Mouse (Mus musculus): ENCODE measurements around the gene Ctnnbl1. TPM values are rescaled to one million over a fixed set of nuclear protein-coding genes. Genes with fewer than 3 reads are reported as not detected.
A peak's percentile ranks its signal among the peaks of the same experiment; 100 is the strongest.

Gene Ctnnbl1
- polyA plus RNA-seq, 1 experiment from 2014 or later, result 67.4 TPM

- no peak overlapping the region for H3K4me2 ChIP-seq (replicated peaks)
- H3K4me3 ChIP-seq, result no peak overlapping the region
- no peaks in the 10 kb centered on the region for H3K27me3 ChIP-seq
- peaks cover 12% of the 10 kb centered on the region for H3K4me1 ChIP-seq
- peaks cover 32% of the 10 kb centered on the region for H3K36me3 ChIP-seq
- no peak overlapping the region for H3K9ac ChIP-seq
- WGBS, result 79% methylated on average over 4 of the region's 4 CpGs
- no peak overlapping the region for H3K27ac ChIP-seq
- no peak for ATAC-seq (ENCODE audit: low FRiP score, low read depth)
- no peaks in the 10 kb centered on the region for H3K9me3 ChIP-seq
These were observed 75.9 kb downstream of the Ctnnbl1 start for GRCm38 (mm10) chr2:157813121-157813520.

GRCm38 (mm10) chr2:157814116-157814964, 77.1 kb downstream of the Ctnnbl1 start:
- Histone ChIP-seq H3K36me3 (peaks cover 34% of the 10 kb centered on the region), H3K9me3 (no peaks in the 10 kb centered on the region), H3K9ac (no peak overlapping the region), H3K27me3 (no peaks in the 10 kb centered on the region), H3K27ac (no peak overlapping the region), H3K4me3 (no peak overlapping the region), H3K4me2 (replicated peaks) (no peak overlapping the region), H3K4me1 (peaks cover 21% of the 10 kb centered on the region)
- ATAC-seq (ENCODE audit: low FRiP score, low read depth), result no peak
- 66% methylated on average over 11 of the region's 11 CpGs for WGBS

- Histone ChIP-seq H3K9me3 (no peaks in the 10 kb centered on the region), H3K4me2 (replicated peaks) (no peak overlapping the region), H3K27ac (no peak overlapping the region), H3K9ac (no peak overlapping the region), H3K4me1 (peaks cover 24% of the 10 kb centered on the region), H3K36me3 (peaks cover 38% of the 10 kb centered on the region), H3K27me3 (no peaks in the 10 kb centered on the region), H3K4me3 (no peak overlapping the region)
- no peak for ATAC-seq (ENCODE audit: low FRiP score, low read depth)
- WGBS, result 81% methylated on average over 2 of the region's 2 CpGs
These were observed 77.7 kb downstream of the Ctnnbl1 start for GRCm38 (mm10) chr2:157814965-157815283.

GRCm38 (mm10) chr2:157817672-157818071, 80.5 kb downstream of the Ctnnbl1 start:
- no peak overlapping the region; the same call in 1 of the 2 replicates for H3K9ac ChIP-seq
- no peak overlapping the region for H3K27ac ChIP-seq
- no peak overlapping the region for H3K4me3 ChIP-seq
- WGBS, result 83% methylated on average over 9 of the region's 9 CpGs
- H3K36me3 ChIP-seq, result peaks cover 21% of the 10 kb centered on the region
- no peaks in the 10 kb centered on the region for H3K27me3 ChIP-seq
- no peak overlapping the region for H3K4me2 ChIP-seq (replicated peaks)
- H3K4me1 ChIP-seq, result peaks cover 24% of the 10 kb centered on the region
- no peak for ATAC-seq (ENCODE audit: low FRiP score, low read depth)
- H3K9me3 ChIP-seq, result no peaks in the 10 kb centered on the region

GRCm38 (mm10) chr2:157818576-157819320, 81.5 kb downstream of the Ctnnbl1 start:
- 67% methylated on average over 15 of the region's 15 CpGs for WGBS
- H3K4me2 ChIP-seq (replicated peaks), result no peak overlapping the region
- ATAC-seq (ENCODE audit: low FRiP score, low read depth), result no peak
- no peak overlapping the region for H3K4me3 ChIP-seq
- H3K36me3 ChIP-seq, result peaks cover 19% of the 10 kb centered on the region
- no peaks in the 10 kb centered on the region for H3K27me3 ChIP-seq
- H3K9me3 ChIP-seq, result no peaks in the 10 kb centered on the region
- H3K27ac ChIP-seq, result peak overlapping the region; percentile 22; the same call in 1 of the 2 replicates
- 0 out of 2 replicates have a peak overlapping the region, but pooled peaks have one; percentile 9 for H3K9ac ChIP-seq
- peaks cover 16% of the 10 kb centered on the region for H3K4me1 ChIP-seq

GRCm38 (mm10) chr2:157819401-157819800, 82.2 kb downstream of the Ctnnbl1 start:
- Histone ChIP-seq H3K9ac (no peak overlapping the region), H3K27me3 (no peaks in the 10 kb centered on the region), H3K36me3 (peaks cover 23% of the 10 kb centered on the region), H3K9me3 (no peaks in the 10 kb centered on the region), H3K4me3 (no peak overlapping the region), H3K27ac (no peak overlapping the region), H3K4me1 (peaks cover 16% of the 10 kb centered on the region), H3K4me2 (replicated peaks) (no peak overlapping the region)
- 86% methylated on average over 12 of the region's 12 CpGs for WGBS
- no peak for ATAC-seq (ENCODE audit: low FRiP score, low read depth)

- WGBS, result 55% methylated on average over 4 of the region's 4 CpGs
- no peak overlapping the region for H3K4me3 ChIP-seq
- no peak for ATAC-seq (ENCODE audit: low FRiP score, low read depth)
- H3K27me3 ChIP-seq, result no peaks in the 10 kb centered on the region
- H3K4me1 ChIP-seq, result peaks cover 16% of the 10 kb centered on the region
- H3K27ac ChIP-seq, result 0 out of 2 replicates have a peak overlapping the region, but pooled peaks have one; percentile 22
- H3K9ac ChIP-seq, result no peak overlapping the region
- peaks cover 25% of the 10 kb centered on the region for H3K36me3 ChIP-seq
- H3K4me2 ChIP-seq (replicated peaks), result no peak overlapping the region
- H3K9me3 ChIP-seq, result no peaks in the 10 kb centered on the region
These were observed 84.1 kb downstream of the Ctnnbl1 start for GRCm38 (mm10) chr2:157821259-157821658.

- Histone ChIP-seq H3K27ac (no peak overlapping the region), H3K9ac (no peak overlapping the region), H3K27me3 (no peaks in the 10 kb centered on the region), H3K4me2 (replicated peaks) (no peak overlapping the region), H3K9me3 (no peaks in the 10 kb centered on the region), H3K4me3 (no peak overlapping the region), H3K4me1 (peaks cover 12% of the 10 kb centered on the region), H3K36me3 (peaks cover 20% of the 10 kb centered on the region)
- WGBS, result 89% methylated on average over 3 of the region's 3 CpGs
- ATAC-seq (ENCODE audit: low FRiP score, low read depth), result no peak
These were observed 86.3 kb downstream of the Ctnnbl1 start for GRCm38 (mm10) chr2:157823456-157823855.

- H3K27me3 ChIP-seq, result no peaks in the 10 kb centered on the region
- ATAC-seq (ENCODE audit: low FRiP score, low read depth), result no peak
- peaks cover 17% of the 10 kb centered on the region for H3K36me3 ChIP-seq
- no peak overlapping the region for H3K9ac ChIP-seq
- H3K4me2 ChIP-seq (replicated peaks), result no peak overlapping the region
- H3K4me1 ChIP-seq, result peaks cover 4% of the 10 kb centered on the region; the same call in 1 of the 2 replicates
- H3K9me3 ChIP-seq, result no peaks in the 10 kb centered on the region
- WGBS, result 90% methylated on average over 11 of the region's 11 CpGs
- H3K27ac ChIP-seq, result no peak overlapping the region
- no peak overlapping the region for H3K4me3 ChIP-seq
These were observed 87.0 kb downstream of the Ctnnbl1 start for GRCm38 (mm10) chr2:157824249-157824648.

GRCm38 (mm10) chr2:157830101-157830500, 92.9 kb downstream of the Ctnnbl1 start:
- WGBS, result 76% methylated on average over 6 of the region's 6 CpGs
- H3K27me3 ChIP-seq, result no peaks in the 10 kb centered on the region
- no peak overlapping the region for H3K9ac ChIP-seq
- no peak overlapping the region for H3K4me3 ChIP-seq
- H3K36me3 ChIP-seq, result no peaks in the 10 kb centered on the region; the same call in 1 of the 2 replicates
- H3K9me3 ChIP-seq, result no peaks in the 10 kb centered on the region
- peaks cover 12% of the 10 kb centered on the region for H3K4me1 ChIP-seq
- no peak overlapping the region for H3K27ac ChIP-seq
- H3K4me2 ChIP-seq (replicated peaks), result no peak overlapping the region
- ATAC-seq (ENCODE audit: low FRiP score, low read depth), result no peak

- Histone ChIP-seq H3K9me3 (no peaks in the 10 kb centered on the region), H3K9ac (no peak overlapping the region), H3K36me3 (no peaks in the 10 kb centered on the region; the same call in 1 of the 2 replicates), H3K27me3 (no peaks in the 10 kb centered on the region), H3K4me3 (no peak overlapping the region), H3K4me2 (replicated peaks) (no peak overlapping the region), H3K4me1 (peaks cover 12% of the 10 kb centered on the region), H3K27ac (no peak overlapping the region)
- WGBS, result 67% methylated on average over 10 of the region's 10 CpGs
- ATAC-seq (ENCODE audit: low FRiP score, low read depth), result no peak
These were observed 93.6 kb downstream of the Ctnnbl1 start for GRCm38 (mm10) chr2:157830620-157831354.

- ATAC-seq (ENCODE audit: low FRiP score, low read depth), result no peak
These were observed 99.8 kb downstream of the Ctnnbl1 start for GRCm38 (mm10) chr2:157837050-157837449.

More at GRCm38 (mm10) chr2:157837050-157837449, 99.8 kb downstream of the Ctnnbl1 start:
- H3K4me1 ChIP-seq, result peaks cover 21% of the 10 kb centered on the region
- H3K9ac ChIP-seq, result no peak overlapping the region
- no peak overlapping the region for H3K4me2 ChIP-seq (replicated peaks)
- no peak overlapping the region for H3K27ac ChIP-seq
- no peak overlapping the region for H3K4me3 ChIP-seq
- H3K9me3 ChIP-seq, result no peaks in the 10 kb centered on the region
- peaks cover 32% of the 10 kb centered on the region for H3K36me3 ChIP-seq
- 56% methylated on average over 8 of the region's 8 CpGs for WGBS
- H3K27me3 ChIP-seq, result no peaks in the 10 kb centered on the region

Data from limb, embryonic 13.5 days (tissue).